Mouse (Mus musculus) layer of hippocampus, adult 11-12 months (tissue): Measurements from ENCODE around the gene Notch3.
"Not testable (repeated sequence)": the region's sequence is repeated elsewhere in the genome, so short reads cannot be mapped to it uniquely, and the experiment has no call there.

Experiments
- DNase-seq: peaks from one replicate; pipeline ENCODE4 v3.0.0; 2022; ENCODE audit warnings: low spot score

Notch3 gene

DNA sequence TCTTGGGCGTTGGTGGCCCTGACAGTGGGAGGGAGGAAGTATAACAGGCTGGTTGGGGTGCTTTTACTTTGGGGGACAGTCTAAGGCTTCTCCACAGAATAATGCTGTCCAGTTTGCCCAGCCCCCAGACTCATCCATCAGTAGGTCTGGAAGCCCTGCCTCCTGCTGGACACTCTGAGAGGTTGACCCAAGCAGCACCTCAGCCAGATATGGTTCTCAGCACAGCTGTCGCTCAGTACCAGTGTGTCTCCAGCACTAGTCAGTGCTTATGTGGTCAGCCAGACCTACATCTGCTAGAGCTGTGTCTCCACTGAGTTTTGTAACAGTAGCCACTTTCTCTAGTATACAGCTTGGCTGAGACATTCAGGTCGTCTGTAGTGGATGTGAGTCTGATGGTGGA is 48.2 kb downstream of the Notch3 start:
- DNase-seq = no peak

DNA sequence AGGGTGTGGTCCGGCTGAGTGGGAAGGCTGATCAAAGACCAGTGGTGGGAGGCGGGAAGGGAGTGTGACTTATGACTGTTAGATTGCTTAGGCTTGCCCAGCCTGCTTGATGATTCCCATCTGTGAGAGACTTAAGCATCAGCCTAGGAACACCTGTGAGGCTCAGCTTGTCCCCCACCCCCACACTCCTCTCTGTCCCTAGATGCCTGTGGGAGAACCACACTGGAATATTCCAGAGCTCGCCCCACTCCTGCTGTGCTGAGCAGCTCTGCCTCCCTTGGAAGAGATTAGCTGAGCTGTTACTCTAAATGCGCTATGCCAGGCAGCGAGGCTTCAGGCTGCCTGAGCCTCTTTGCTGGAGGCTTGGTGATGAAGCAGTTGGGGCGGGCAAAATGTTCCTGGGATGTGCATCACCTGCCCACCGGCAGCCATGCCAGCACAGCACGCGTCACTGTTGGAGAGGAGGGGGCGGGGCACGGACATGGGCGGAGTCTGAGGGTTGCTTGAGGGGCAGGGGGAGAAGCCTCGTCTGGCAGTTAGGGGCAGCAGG is 48.7 kb downstream of the Notch3 start:
- DNase-seq = peak; percentile 58

DNA sequence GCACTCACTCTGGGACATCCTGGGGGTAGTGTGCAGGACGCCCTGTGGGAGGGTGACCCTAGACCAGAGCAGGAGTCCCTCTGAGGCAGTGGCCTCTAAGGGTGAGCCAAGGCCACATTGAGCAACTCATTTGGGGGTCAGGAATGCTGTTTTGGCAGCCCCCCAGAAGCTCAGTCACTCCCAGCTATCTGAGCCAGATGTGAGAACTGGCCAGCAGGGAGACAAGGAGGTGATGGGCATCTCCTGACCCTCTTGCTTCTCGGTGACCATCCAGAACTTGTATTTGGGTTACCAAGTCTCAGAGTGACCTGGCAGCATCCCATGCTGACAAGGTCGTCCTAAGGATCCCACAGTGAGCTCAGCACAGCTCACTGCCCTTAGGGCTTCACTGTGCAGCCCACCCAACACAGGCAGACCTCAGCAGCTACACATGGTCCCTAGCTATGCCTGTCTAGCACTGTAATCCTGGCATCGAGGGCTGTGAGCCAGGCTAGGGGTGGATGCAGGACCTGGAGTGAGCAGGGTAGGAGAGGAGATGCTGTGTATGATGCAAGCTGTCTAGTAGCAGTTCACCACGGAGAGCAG is 49.3 kb downstream of the Notch3 start:
- DNase-seq = no peak

DNA sequence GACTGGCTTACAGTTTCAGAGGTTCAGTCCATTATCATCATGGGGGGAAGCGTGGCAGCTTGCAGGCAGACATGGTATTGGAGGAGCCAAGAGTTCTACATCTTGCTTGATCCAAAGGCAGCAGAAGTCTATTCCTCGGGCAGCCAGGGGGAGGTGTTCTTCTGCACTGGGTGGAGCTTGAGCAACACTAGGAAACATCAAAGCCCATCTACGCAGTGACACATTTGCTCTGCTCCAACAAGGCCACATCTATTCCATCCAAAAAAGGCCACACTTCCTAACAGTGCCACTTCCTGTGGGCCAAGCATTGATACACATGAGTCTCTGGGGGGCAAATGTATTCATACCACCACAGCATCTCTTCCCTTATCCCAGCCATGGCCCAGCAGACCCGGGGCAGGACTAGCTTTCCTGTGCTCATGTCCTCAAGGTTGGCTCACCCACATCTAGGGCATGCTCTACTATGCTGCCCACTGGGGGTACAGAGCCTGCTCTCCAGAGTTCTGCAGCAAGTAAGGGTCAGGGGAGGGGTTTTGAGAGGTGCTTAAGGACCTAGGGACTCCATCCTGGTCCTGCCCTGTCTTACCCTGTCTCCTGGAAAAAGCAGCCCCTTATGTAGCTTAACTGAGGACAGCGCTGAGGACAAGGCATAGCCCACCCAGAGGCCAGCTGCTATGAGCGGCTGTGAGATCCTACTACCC is 49.9 kb downstream of the Notch3 start:
- no peak for DNase-seq

DNA sequence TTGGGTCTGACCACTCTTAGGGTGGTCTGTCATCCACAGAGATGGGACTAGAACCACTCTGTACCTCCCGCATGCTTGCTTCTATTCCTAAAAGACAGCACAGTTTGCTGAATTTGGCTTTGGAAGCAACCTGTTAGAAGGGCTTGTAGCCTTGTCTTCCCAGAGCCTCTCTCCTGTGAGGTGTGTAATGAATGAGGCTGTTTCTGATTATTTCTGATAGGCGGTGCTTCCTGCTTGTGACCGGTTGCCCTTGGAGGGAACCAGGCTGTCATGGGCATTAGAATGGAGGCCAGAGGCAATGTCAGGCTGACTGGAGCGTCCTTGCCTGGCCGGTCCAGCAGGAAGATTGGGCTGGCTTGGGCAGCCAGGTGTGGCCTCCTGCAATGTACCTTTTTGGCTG is 52.2 kb downstream of the Notch3 start:
- not testable (repeated sequence) for DNase-seq

DNA sequence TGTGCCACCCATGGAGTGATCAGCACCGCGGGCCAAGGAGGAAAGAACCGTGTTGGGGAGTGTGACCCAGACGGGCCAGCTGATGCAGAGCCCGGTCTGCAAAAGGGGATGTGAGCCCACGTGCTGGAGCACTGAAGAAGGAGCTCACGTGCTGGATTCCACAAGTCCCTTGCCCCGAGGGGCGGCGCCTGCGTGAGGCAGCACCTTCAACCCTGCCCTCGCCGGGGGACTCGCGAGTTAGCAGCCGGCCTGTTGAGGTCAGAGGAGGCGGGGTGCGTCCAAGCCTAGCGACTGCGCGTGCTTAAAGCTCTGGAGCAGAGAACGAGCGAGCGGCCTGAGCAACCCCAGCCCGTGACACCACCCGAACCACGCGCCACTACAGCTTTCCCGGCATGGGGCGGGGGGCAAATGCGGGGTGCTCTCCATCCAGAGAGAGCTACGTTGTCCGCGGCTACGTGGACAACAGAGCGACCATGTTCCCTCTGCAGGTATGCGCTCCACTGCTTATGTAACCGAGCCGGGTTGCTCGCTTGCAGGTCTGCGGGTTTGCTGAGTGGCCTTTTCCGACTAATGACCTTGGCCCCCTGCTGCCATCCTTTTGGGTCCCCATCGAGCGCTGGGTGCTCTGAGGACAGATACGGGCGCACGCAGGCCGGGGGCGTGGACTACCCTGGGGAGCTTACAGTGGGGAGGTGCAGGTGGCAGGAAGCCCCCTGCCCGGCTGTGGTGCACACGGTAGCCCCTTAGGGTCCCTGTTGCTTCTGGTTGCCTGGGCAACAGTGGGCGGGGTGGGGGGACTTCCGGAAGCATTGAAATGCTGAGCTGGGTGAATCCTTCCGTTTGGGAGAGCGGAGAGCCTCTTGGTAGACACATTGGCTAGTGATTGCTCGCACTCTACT is 52.9 kb downstream of the Notch3 start:
- no peak for DNase-seq

DNA sequence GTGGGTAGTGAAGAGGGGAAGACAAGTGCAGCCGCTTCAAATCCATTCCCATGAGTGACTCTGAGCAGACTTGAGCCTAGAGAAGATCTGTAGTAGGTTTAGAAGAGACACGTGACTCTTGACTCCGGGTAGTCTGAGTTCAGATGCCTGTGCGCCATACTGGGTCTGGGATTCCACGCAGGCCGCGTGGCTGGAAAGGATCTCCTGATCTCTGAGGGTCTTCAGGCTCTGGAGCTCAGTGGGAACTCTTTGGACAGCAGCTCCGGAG is 53.5 kb downstream of the Notch3 start:
- no peak for DNase-seq

DNA sequence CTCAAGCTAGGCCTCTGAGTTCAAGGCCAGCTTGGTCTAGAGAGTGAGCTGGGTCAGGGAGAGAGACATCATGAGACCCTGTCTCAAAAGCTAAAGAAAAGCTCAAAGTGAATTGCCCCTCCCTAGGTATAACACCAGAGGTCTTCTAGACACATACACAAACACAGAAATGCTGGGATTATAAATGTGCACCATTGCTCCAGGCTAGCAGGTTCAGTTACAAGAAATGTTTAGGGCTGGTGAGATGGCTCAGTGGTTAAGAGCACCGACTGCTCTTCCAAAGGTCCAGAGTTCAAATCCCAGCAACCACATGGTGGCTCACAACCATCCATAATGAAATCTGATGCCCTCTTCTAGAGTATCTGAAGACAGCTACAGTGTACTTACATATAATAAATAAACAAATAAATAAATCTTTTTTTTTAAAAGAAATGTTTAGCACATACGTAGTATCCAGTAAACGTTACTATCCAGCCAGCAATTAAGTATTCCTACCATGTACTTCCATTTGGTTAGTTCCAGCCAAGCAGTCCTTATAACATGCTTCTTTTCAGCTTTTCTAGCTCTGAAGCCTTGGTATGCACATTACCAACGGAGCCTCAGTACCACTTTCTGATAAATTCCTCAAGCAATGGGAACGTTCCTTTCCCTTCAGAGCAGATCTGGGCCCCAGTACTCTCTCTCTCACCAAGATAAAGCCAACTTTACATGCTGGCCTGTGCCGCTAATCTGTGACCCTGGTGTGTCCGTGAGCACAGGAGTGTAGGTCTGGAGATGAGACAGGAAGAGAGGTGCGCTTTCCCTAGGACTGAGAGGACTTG is 54.0 kb downstream of the Notch3 start:
- DNase-seq = no peak

DNA sequence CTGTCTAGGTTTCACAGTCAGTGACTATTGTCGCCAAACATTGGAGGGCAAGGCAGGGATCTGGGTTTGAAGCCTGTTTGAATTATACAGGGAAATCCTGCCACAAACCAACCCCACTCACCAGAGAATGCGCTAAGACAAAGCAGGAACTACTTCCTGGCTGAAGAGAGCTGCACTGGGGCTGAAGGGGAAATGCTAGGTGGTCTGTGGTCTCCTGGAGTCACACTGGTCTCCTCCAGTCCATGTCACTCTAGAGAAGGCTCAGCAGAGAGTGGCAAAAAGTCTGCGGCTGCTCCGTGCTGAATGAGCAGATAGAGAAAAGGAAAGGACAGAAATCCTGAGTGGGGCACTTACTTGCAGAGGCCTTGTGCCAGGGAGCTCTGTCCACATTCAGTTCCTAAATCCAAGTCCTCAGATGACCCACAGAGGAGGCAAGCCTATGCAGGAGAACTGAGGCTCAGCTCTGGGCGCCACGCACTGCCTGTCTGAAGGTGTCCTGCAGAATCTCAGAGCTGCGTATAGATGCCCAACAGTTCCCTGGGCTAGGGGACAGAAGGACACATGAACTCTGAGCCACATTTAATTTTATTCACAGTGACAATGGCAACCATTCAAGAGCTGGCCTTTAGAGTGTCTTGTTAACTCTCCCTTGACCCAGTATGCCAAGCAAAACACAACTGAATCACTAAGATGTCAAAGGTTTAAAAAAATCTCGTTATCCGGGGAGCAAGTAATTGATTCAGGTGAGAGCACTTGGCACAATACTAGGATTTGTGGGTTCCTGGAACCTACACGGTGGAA is 55.5 kb downstream of the Notch3 start:
- no peak for DNase-seq

DNA sequence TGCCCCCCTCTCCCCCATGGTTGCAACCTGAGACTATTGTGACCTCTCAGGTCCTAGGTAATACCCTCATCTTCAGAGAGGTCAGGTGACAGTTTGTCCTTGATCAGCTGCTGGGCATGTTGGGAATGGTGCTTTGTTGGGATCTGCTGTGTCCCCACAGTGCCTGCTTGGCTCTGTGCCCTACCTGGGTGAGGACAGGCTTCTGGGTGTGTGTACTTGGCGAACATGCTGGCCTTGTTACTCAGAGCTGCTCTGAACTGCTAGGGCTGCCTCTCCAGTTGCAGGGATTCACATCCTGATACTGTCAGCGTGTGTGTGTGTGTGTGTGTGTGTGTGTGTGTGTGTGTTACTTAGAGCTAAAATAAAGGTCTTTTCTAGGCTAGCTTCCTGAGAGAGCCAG is 56.2 kb downstream of the Notch3 start:
- DNase-seq = no peak

DNA sequence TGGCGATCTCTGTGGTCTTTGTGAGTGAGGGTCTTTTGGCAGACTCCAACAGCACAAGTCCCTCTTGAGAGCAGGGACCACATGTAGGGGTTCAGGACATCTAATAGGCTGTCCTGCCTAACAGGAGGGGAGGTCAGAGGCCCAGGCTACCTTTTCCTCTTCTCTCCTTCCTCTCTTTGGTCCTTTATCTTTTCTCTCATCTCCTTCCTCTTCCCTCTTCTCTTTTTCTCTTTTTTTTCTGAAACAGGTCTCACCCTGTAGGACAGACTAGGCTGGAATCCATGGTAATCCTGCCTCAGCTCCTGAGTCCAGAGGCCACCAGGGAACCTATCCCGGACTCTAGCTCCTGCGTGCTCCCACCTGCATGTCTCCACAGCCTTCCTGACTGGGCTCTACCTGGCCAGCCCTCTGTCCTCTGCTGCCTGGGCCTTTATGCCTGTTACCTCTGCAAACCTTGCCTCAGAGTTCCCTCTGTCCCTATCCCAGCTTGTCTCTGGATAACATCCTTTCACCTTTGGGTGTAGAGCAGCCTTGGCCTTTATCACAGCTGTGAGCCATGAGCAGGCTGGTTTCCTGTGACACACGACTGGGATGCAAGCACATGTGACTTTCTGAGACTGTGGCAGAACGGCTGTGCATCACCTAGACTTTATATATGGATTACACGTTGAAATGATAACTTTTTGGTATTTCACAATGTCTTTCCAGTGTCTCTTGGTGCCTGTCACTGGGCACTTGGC is 57.3 kb downstream of the Notch3 start:
- no peak for DNase-seq

DNA sequence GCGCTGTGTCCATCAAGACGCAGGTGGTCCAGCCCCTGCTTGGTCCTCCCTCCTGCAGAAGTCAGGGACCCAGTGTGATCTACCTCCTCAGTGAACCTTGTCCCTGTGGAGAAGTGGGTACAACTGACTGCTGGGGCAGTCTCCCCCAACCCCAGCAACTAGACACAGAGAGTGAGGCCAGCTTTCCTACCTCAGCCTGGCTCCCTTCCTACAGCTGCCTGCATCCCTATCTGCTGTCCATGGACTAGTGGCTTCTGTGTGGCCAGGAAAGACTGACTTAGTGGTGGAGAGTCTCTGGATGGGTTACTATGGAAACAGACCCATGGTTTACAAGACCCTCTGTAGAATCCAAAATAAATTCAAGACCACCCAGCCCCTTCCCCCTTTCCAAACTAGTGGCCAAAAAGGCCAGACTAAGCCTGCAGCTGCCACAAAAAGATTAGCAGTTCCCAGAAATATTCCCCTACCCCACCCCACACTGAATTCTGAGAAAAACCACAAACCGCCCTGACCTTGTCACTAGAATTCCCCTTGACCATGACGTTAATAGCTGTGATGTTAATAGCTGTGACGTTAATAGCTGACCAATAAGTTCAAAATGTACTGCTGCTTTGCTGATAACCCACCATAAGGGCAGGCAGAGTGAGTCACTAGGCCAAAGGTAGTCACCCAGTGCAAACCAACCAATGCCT is 58.2 kb downstream of the Notch3 start:
- DNase-seq = not testable (repeated sequence)

DNA sequence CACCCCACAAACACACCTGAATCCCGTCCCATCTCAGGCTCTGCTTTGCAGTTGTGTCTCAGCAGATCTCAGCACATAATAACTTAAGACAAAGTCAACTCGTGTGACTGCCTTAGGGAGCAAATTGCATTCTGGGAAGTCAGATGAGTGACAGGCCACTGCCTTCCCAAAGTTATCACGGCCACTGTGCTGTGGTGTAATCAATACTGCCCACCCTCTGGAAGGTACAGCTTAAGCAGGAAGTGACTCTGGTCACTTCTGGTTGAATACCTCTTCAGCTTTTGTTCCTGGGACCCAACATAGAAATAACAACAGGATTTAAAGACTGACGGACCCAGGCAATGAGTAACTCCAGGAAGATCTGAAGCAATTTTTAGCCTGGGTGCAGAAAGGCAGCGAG is 58.8 kb downstream of the Notch3 start:
- no peak for DNase-seq

DNA sequence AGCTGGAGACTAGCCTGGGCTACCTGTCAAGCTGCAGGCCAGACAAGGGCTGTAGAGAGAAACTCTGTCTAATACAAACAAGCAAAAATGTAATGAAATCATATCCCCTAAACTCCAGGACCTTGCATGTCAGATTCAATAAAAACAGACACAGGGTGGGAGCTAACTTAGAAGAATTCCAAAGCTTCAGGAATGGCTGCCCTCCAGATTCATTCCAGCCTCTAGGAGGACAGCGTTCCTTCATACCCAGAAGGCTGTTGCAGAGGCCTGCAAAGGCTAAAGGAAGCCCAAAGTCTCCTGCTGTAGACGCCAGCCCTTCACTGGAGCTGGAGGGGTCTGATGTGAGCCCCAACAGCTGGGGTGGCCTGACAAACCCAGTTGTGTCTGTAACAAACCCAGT is 60.3 kb downstream of the Notch3 start:
- no peak for DNase-seq

DNA sequence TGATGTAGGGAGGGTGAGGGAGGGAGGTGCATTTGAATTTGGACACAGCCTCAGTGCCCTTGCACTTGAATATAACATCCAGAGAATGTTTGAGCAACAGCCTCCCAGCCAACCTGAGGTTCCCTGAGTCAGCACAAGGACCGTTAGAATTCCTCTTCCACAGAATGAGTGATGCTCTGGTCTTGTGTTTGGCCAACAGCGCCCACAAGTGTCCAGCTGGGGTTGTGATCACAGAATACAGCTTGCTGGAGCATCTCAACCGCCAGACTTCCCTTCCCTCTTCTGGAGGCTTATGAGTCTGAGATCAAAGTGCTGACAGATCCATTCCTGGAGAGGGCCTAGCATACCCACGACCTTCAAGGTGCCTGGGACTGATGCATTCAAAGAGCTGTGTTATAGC is 63.6 kb downstream of the Notch3 start:
- DNase-seq = no peak

DNA sequence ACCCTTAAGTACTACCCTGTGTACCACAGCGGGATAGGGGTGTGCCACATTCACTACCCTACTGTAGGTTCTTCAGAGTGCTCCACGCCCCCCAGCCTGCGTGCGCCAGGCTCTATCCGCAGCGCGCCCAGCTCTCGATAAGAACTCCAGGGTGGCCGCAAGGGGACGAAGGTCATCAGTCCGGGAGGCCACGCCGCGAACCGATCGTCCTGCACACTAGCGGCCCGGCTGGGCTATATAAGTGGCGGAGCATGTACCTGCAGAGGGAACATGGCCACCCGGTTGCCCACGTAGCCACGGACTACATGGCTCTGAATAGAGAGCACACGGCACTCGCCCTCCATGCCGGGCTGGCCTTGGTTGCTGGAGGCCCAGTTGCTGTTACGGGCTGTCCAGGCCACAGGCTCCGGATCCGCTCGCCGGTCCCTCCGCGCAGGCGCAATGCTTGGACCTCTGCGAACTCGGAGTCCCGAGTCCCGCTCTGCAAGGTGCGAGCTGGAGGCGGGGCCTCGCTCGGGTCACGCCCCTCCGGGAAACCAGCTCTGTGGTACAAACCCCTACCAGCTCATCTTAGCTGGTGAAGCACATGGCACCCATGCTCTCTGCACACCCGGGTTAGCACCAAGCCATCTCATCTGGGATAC is 66.6 kb downstream of the Notch3 start:
- DNase-seq = no peak

DNA sequence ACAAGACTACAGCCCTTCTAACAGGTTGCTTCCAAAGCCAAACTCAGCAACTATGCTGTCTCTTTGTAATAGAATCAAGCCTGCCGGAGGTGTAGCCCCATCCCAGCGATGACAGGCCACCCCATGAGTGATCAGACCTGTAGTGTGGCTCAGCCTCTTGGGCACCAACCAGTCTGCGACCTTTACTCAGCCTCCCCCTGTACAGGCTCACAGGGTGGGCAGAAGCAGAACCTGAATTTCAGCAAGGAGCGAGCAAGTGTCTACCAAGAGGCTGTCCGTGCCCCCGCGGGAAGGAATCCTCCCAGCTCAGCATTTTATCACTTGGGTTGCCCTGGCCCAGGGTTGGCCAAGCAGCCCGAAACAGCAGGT is 67.1 kb downstream of the Notch3 start:
- DNase-seq = no peak

DNA sequence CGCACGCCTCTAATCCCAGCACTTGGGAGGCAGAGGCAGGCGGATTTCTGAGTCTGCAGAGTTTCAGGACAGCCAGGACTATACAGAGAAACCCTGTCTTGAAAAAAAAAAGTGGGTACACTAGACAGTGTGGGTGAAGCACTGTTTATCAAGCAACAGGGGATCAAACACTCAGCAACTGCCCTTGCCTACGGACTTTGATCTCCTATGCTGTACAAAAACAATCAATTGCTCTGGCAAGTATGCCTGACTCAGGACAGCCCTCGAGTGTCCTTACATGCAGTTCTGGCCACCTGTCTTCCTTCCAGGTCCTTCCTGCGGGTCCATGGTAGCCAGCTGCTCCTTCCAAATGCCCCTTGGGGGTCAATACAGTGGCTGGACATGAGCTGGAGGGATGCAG is 67.7 kb downstream of the Notch3 start:
- not testable (repeated sequence) for DNase-seq

DNA sequence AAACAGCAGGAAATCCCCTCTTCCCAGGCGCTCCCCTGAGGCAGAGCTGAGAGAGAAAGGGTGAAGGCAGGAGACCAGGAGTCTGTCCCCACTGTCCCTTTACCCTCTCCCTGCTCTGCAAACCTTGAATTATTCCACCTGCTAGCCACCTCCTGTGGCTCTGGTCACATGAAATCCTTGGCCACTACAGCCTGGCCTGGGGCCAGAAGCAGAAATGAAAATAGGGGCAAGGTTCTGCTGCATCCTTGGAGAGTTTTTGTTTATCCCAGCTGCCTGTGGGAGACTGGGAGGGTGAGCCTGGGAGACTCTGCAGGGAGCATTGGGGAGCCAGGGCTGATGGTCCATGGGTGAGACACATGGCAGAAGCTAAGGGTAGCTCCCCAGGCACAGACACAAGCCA is 69.0 kb downstream of the Notch3 start:
- no peak for DNase-seq

DNA sequence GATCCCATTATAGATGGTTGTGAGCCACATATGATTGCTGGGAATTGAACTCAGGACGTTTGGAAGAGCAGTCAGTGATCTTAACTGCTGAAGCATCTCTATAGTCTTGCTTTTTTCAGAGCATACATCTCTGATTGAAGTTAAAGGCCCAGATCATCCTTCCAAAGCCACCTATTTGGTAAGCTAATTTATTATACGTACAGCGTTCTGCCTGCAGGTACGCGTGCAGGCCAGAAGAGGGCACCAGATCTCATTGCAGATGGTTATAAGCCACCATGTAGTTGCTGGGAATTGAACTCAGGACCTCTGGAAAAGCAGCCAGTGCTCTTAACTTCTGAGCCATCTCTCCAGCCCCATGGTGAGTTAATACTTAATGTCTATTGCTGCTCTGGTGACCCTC is 73.8 kb downstream of the Notch3 start:
- no peak for DNase-seq
